Mouse (Mus musculus): ENCODE data around the gene Lrrc25. TPM values are rescaled to one million over a fixed set of nuclear protein-coding genes. Genes with fewer than 3 reads are reported as not detected.

Lrrc25 gene
- total and polyA plus RNA-seq, 3 experiments: 0.30 to 5.9 (median 2.4) TPM

DNA sequence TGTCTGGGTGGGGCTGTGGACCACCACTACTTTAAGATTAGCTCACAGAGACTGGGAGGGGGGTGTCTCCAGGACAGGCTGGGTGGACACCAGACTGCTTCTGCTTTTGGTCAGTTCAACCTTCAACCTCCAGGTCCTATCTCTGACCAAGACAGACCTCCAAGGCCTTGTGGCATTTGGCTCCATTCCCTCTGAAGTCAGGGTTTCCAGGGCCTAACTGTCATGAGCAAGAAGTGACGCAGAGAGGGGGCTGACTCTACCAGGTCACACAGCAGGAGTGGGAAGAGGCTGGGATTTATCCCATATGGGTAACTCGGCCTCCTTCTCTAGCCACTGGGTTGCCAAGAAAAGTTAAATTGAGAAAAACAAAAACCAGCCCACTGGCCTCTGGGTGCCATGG lies 41.8 kb downstream of the Lrrc25 start:
- H3K79me2 ChIP-seq (replicated peaks; ENCODE audit: control insufficient read depth, extremely low read depth, insufficient read depth, poor library complexity, severe bottlenecking): peaks cover 12% of the 10 kb centered on the region; the same call in 1 of the 2 replicates
- no peaks in the 10 kb centered on the region for H3K9me3 ChIP-seq (replicated peaks; ENCODE audit: low read length)
- dilution Hi-C loops (cut with MboI; ENCODE audit: extremely low pct_ligation_motif_present, extremely low pct_unique_long_range_greater_than_20kb, low sequenced_read_pairs): no loop called here
- DNase-seq (ENCODE audit: extremely low read depth): no peak
- H3K4me3 ChIP-seq (replicated peaks in 1 of 3; ENCODE audit: low read depth in 2 of 3, low read length in 2 of 3, poor library complexity in 1 of 3): no peak overlapping the region
- in situ Hi-C loops (cut with MboI; ENCODE audit: low pct_ligation_motif_present, low pct_unique_long_range_greater_than_20kb, low sequenced_read_pairs): no loop called here
- peaks cover 10 to 64% of the 10 kb centered on the region in 2 experiments for H3K4me1 ChIP-seq (ENCODE audit: control insufficient read depth in 1 of 2, insufficient read depth in 2 of 2)
- no peaks in the 10 kb centered on the region for H3K27me3 ChIP-seq (replicated peaks)
- H3K27ac ChIP-seq (ENCODE audit: insufficient read depth, low read depth): no peak overlapping the region
- TF ChIP-seq GABPA (IDR thresholded peaks at IDR 0.05; ENCODE audit: insufficient replicate concordance, low read depth, low read length): no peak
- TF ChIP-seq JUND (conservative IDR thresholded peaks at IDR 0.05; ENCODE audit: low read depth, low read length): no peak
- TF ChIP-seq POLR2AphosphoS2 (IDR thresholded peaks at IDR 0.05; ENCODE audit: low read depth, low read length): no peak
- TF ChIP-seq MYC (IDR thresholded peaks at IDR 0.05; ENCODE audit: low read depth, low read length): no peak
- TF ChIP-seq CTCF (conservative IDR thresholded peaks at IDR 0.05 in 1 of 2, IDR thresholded peaks at IDR 0.05 in 1 of 2; ENCODE audit: low read depth in 2 of 2, low read length in 2 of 2): no peak
- no peak for TF ChIP-seq ZNF384 (IDR thresholded peaks at IDR 0.05; ENCODE audit: low read depth, low read length)
- TF ChIP-seq ZKSCAN1 (IDR thresholded peaks at IDR 0.05; ENCODE audit: borderline replicate concordance, low read depth, low read length): no peak
- no peak for TF ChIP-seq BHLHE40 (IDR thresholded peaks at IDR 0.05; ENCODE audit: low read depth, low read length)
- no peak for TF ChIP-seq E2F4 (IDR thresholded peaks at IDR 0.05; ENCODE audit: insufficient replicate concordance, low read depth, low read length)
- TF ChIP-seq TCF12 (IDR thresholded peaks at IDR 0.05; ENCODE audit: low read depth, low read length): no peak
- no peak for TF ChIP-seq NRF1 (IDR thresholded peaks at IDR 0.05; ENCODE audit: low read depth, low read length)
- no peak for TF ChIP-seq RCOR1 (conservative IDR thresholded peaks at IDR 0.05; ENCODE audit: low read depth, low read length)
- TF ChIP-seq ELF1 (IDR thresholded peaks at IDR 0.05; ENCODE audit: low read depth, low read length): no peak
- no peak overlapping the region for H3K9ac ChIP-seq (ENCODE audit: insufficient read depth, low read depth)
- H3K4me2 ChIP-seq (ENCODE audit: insufficient read depth, low read depth, poor library complexity, severe bottlenecking): no peak overlapping the region
- peaks cover 4 to 41% of the 10 kb centered on the region in 2 experiments for H3K36me3 ChIP-seq (replicated peaks in 1 of 2; ENCODE audit: control insufficient read depth in 1 of 2, insufficient read depth in 1 of 2, low read length in 1 of 2)

DNA sequence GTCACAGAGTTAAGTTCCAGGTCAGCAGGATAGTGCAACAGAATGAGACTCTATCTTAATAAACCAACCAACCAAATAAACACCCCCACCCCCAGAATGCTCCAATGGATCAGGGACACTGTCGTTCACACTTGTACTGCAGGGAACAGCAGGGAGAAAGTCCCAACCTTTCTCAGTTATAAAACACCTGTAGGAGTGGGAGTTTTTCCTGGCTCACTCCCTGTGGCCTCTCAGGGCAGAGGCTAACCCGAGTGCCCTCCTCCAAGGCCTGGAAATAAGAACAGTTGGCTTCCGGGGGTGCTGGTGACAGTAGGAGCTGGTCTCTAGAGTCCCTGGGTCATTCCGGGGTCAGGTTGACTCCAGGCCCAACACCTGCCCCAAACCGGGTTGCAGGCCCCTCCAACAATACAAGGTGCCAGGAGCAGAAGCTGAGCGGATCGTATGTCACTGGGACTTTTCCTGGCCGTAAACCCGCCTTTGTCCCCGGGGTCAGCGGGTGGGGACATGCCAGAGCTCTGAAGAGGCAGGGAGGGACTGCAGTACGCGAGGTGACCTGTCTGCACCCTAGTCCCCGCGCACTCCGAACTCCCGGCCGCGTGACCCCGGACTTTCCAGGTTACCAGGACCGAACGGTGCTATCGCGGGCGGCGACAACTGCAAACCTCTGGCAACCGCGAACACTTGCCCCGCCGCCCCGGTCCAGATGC lies 43.1 kb downstream of the Lrrc25 start:
- no peak for TF ChIP-seq POLR2A (IDR thresholded peaks at IDR 0.05; ENCODE audit: low read depth, low read length)
- TF ChIP-seq POLR2AphosphoS2 (IDR thresholded peaks at IDR 0.05; ENCODE audit: low read depth, low read length): no peak
- TF ChIP-seq MAX (IDR thresholded peaks at IDR 0.05; ENCODE audit: low read length): 0 out of 2 replicates have a peak, but pooled peaks have one; percentile 5
- H3K4me2 ChIP-seq (ENCODE audit: insufficient read depth, low read depth, poor library complexity, severe bottlenecking): peak overlapping the region; percentile 76
- H3K4me3 ChIP-seq (replicated peaks in 1 of 3; ENCODE audit: low read depth in 2 of 3, low read length in 2 of 3, poor library complexity in 1 of 3): peak overlapping the region; percentile 79 to 89 (median 80)
- peaks cover 10 to 57% of the 10 kb centered on the region in 2 experiments for H3K4me1 ChIP-seq (ENCODE audit: control insufficient read depth in 1 of 2, insufficient read depth in 2 of 2)
- peaks cover 12% of the 10 kb centered on the region; the same call in 1 of the 2 replicates for H3K79me2 ChIP-seq (replicated peaks; ENCODE audit: control insufficient read depth, extremely low read depth, insufficient read depth, poor library complexity, severe bottlenecking)
- peaks cover 1% of the 10 kb centered on the region for H3K27me3 ChIP-seq (replicated peaks)
- H3K9ac ChIP-seq (ENCODE audit: insufficient read depth, low read depth): peak overlapping the region; percentile 77
- H3K36me3 ChIP-seq (replicated peaks in 1 of 2; ENCODE audit: control insufficient read depth in 1 of 2, insufficient read depth in 1 of 2, low read length in 1 of 2): peaks cover 4 to 39% of the 10 kb centered on the region in 2 experiments
- dilution Hi-C loops (cut with MboI; ENCODE audit: extremely low pct_ligation_motif_present, extremely low pct_unique_long_range_greater_than_20kb, low sequenced_read_pairs): no loop called here
- H3K27ac ChIP-seq (ENCODE audit: insufficient read depth, low read depth): 0 out of 2 replicates have a peak overlapping the region, but pooled peaks have one; percentile 29
- DNase-seq (ENCODE audit: extremely low read depth): no peak
- no peaks in the 10 kb centered on the region for H3K9me3 ChIP-seq (replicated peaks; ENCODE audit: low read length)
- in situ Hi-C loops (cut with MboI; ENCODE audit: low pct_ligation_motif_present, low pct_unique_long_range_greater_than_20kb, low sequenced_read_pairs): no loop called here
